Mouse (Mus musculus) kidney, adult 2 months (tissue): ENCODE measurements around the gene Capn3. TPM values are rescaled to one million over a fixed set of nuclear protein-coding genes. Genes with fewer than 3 reads are reported as not detected.

Experiments
- DNase-seq: peaks from one replicate; pipeline ENCODE4 v3.0.0; 2021
- H3K27ac ChIP-seq: fragments of 200-500 bp; 2 replicates; pipeline ENCODE4 v1.5.1; 2012; ENCODE audit warnings: low read depth, low read length, control low read depth, inconsistent platforms; ENCODE audit not compliant: insufficient read depth
- H3K27me3 ChIP-seq: fragments of 200-500 bp; replicated peaks from 2 replicates; pipeline ENCODE4 v1.6.1; 2012; ENCODE audit warnings: mild to moderate bottlenecking, moderate library complexity, low read length, inconsistent platforms; ENCODE audit not compliant: control insufficient read depth, insufficient read depth
- H3K36me3 ChIP-seq: fragments of 200-500 bp; 2 replicates; pipeline ENCODE4 v1.6.1; 2012; ENCODE audit warnings: mild to moderate bottlenecking, moderate library complexity, low read length, inconsistent platforms; ENCODE audit not compliant: control insufficient read depth, insufficient read depth
- H3K4me1 ChIP-seq: fragments of 200-500 bp; 2 replicates; pipeline ENCODE4 v1.6.1; 2011; ENCODE audit warnings: low read length; ENCODE audit not compliant: control insufficient read depth, insufficient read depth
- H3K4me3 ChIP-seq: fragments of 200-500 bp; 2 replicates; pipeline ENCODE4 v1.5.1; 2011; ENCODE audit warnings: mild to moderate bottlenecking, low read depth, low read length, control low read depth; ENCODE audit not compliant: insufficient read depth
- CTCF ChIP-seq: fragments of 200-500 bp; conservative IDR thresholded peaks from 2 replicates; pipeline ENCODE4 v1.5.1; 2011; ENCODE audit warnings: low read depth, mild to moderate bottlenecking, control low read depth, low read length, moderate library complexity, mixed read lengths; ENCODE audit not compliant: insufficient read depth, insufficient read length
- POLR2A ChIP-seq: fragments of 200-500 bp; IDR thresholded peaks from one replicate; pipeline ENCODE4 v1.6.1; 2011; ENCODE audit warnings: low read depth, low read length, control low read depth
- WGBS: fragments of 180-500 bp; shearing (Covaris S2); methylation state at CpG from one replicate; pipeline ENCODE4 v1.1.7; 2018; 5-methylcytosine and 5-hydroxymethylcytosine counted together
- polyA plus RNA-seq: library from polyadenylated mRNA; depleted of rRNA; stranded (reverse); fragments of >200 nt; gene quantifications from 2 replicates; pipeline ENCODE4 v1.2.3, GENCODE M21; 2012

The Capn3 gene
- polyA plus RNA-seq, 1 experiment = 1.0 TPM

GRCm38 (mm10) chr2:120478600-120478999 is 22.8 kb downstream of the Capn3 start:
- Histone ChIP-seq H3K36me3 (no peaks in the 10 kb centered on the region), H3K27me3 (no peaks in the 10 kb centered on the region), H3K27ac (no peak overlapping the region), H3K4me1 (no peaks in the 10 kb centered on the region), H3K4me3 (no peak overlapping the region)
- WGBS = 44% methylated on average over 3 of the region's 3 CpGs
- DNase-seq = peak; percentile 85
- TF ChIP-seq POLR2A (no peak), CTCF (peak; percentile 83)

DNA sequence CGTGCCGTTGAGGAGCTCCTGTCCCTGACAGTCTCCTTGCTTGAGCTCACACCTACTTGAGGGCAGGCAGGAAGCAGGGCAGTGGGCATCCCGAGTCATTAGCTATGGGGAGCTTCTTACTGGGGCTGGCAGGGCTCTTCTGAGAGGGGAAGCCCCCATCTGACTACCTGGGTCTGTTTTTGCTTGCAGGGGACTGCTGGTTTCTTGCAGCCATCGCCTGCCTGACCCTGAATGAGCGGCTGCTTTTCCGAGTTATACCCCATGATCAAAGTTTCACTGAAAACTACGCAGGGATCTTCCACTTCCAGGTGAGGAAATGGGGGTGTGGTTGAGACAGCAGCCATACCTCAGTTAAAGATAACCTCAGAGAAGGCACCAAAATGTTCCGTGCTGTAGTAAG is 26.1 kb downstream of the Capn3 start:
- 62% methylated on average over 8 of the region's 8 CpGs for WGBS
- H3K4me3 ChIP-seq = no peak overlapping the region

GRCm38 (mm10) chr2:120482506-120483389 is 26.9 kb downstream of the Capn3 start:
- 37% methylated on average over 8 of the region's 8 CpGs for WGBS
- Histone ChIP-seq H3K27ac (0 out of 2 replicates have a peak overlapping the region, but pooled peaks have one; percentile 27), H3K36me3 (no peaks in the 10 kb centered on the region), H3K4me1 (0 out of 2 replicates have a peak, but pooled peaks cover 3% of the 10 kb centered on the region), H3K4me3 (no peak overlapping the region), H3K27me3 (no peaks in the 10 kb centered on the region)
- peak; percentile 53 for DNase-seq
- TF ChIP-seq CTCF = no peak
- TF ChIP-seq POLR2A = no peak

More for the DNA sequence above, 26.1 kb downstream of the Capn3 start:
- TF ChIP-seq CTCF = no peak
- no peak for TF ChIP-seq POLR2A
- Histone ChIP-seq H3K27me3 (no peaks in the 10 kb centered on the region), H3K27ac (no peak overlapping the region), H3K36me3 (no peaks in the 10 kb centered on the region), H3K4me1 (0 out of 2 replicates have a peak, but pooled peaks cover 3% of the 10 kb centered on the region)
- DNase-seq = no peak

GRCm38 (mm10) chr2:120484241-120484640 is 28.4 kb downstream of the Capn3 start:
- WGBS = 84% methylated on average over 3 of the region's 3 CpGs
- H3K4me3 ChIP-seq = no peak overlapping the region
- no peaks in the 10 kb centered on the region for H3K36me3 ChIP-seq
- no peak overlapping the region for H3K27ac ChIP-seq
- 0 out of 2 replicates have a peak, but pooled peaks cover 3% of the 10 kb centered on the region for H3K4me1 ChIP-seq
- no peak for TF ChIP-seq POLR2A
- no peak for TF ChIP-seq CTCF
- no peak for DNase-seq
- no peaks in the 10 kb centered on the region for H3K27me3 ChIP-seq

DNA sequence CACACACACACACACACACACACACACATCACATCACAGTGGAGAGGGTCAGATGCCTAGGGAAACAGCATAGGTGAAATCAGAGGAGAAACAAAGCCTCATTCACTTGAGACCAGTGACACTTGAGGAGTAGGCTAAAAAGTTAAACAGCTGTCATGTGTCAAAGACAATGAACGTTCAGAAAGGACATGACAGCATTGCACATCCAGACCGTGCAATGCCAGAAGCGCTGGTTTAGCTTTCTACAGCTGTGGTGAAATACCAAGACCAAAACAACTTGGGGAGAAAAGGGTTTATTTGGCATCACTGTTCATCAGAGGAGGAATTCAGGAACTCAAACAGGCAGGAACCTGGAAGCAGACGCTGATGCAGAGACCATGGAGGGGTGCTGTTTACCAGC is 37.4 kb downstream of the Capn3 start:
- Histone ChIP-seq H3K36me3 (no peaks in the 10 kb centered on the region), H3K4me1 (no peaks in the 10 kb centered on the region), H3K27ac (no peak overlapping the region), H3K4me3 (no peak overlapping the region), H3K27me3 (no peaks in the 10 kb centered on the region)
- TF ChIP-seq CTCF (no peak), POLR2A (no peak)
- 34% methylated on average over 4 of the region's 4 CpGs for WGBS
- DNase-seq = no peak

- DNase-seq = no peak
- TF ChIP-seq CTCF = no peak
- TF ChIP-seq POLR2A = no peak
- Histone ChIP-seq H3K36me3 (no peaks in the 10 kb centered on the region), H3K4me1 (no peaks in the 10 kb centered on the region), H3K27ac (no peak overlapping the region), H3K27me3 (no peaks in the 10 kb centered on the region), H3K4me3 (no peak overlapping the region)
- 66% methylated on average over 3 of the region's 3 CpGs for WGBS
Measured at GRCm38 (mm10) chr2:120496511-120496910, 40.7 kb downstream of the Capn3 start.

- Histone ChIP-seq H3K4me1 (no peaks in the 10 kb centered on the region), H3K36me3 (no peaks in the 10 kb centered on the region), H3K27ac (no peak overlapping the region), H3K27me3 (no peaks in the 10 kb centered on the region), H3K4me3 (no peak overlapping the region)
- no peak for TF ChIP-seq POLR2A
- TF ChIP-seq CTCF = no peak
- DNase-seq = no peak
- 50% methylated on average over 6 of the region's 6 CpGs for WGBS
Measured at GRCm38 (mm10) chr2:120499971-120500471, 44.2 kb downstream of the Capn3 start.
